Mouse (Mus musculus): ENCODE results near the gene Icosl.
"Not testable (repeated sequence)": the region's sequence is repeated elsewhere in the genome, so short reads cannot be mapped to it uniquely, and the experiment has no call there.

Gene Icosl

DNA sequence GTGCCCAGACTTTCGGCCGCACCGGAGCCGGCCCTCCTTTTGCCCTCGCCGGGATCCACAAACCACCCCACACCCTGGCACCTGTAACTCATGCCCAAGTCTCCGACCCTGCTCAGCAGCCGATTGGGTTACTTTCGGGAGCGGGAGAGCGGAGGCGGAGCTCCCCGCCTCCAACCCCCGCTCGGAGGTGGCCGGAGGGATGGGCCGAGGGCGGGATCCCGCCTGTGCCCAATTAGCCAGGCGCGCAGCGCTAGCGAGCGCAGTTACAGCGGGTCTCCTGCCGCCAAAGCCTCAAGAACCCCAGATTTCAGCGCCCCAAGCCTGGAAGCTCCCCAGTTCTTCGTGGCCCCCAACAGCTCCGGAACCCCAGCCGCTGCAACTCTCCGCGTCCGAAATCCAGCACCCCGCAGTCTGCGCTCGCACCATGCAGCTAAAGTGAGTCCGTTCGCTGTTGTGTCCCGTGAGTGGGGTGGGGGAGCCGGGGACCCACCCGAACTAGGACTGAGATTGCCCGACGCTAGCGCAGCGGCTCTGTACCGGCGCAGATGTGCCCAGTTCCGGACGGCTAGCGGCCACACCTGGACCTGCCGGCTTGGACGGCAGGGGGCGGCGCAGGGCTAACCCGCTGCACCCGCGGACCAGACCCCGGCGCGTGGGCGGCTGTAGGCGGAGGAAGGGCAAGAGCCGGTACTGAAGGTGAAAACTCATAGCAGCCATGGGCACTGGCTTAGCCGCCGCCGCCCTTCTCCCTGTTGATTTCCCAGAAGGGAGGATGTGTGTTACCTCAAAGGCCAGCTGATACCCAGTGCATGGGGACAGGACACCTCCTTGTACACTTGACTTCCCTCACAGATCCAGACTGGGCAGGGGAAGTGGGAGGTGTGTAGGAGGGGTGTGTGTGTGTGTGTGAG is at the start of gene Icosl:
Gene Icosl (plus strand): TSS at position 202 of the 911 bp plus-strand sequence.
- peak; percentile 80 for DNase-seq (ENCODE audit: low spot score)

GRCm38 (mm10) chr10:78019984-78020383 is 49.1 kb upstream of the Icosl start:
- DNase-seq (ENCODE audit: low spot score), result not testable (repeated sequence)

DNA sequence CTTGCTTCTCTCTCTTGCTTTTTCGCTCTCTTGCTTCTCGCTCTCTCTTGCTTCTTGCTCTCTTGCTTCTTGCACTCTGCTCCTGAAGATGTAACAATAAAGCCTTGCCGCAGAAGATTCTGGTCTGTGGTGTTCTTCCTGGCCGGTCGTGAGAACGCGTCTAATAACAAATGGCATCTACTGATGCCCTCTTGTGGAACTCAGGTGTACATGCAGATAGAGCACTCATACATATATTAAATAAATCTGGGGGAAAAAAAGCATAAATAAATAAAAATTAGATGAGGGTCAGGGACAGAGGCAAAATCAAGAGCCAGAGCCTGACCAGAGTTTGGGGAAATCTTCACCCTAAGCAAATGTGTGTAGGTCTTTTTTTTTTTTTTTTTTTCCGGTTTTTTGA is 43.6 kb upstream of the Icosl start:
- not testable (repeated sequence) for DNase-seq (ENCODE audit: low spot score)

- DNase-seq (ENCODE audit: low spot score), result peak; percentile 75
Observed at GRCm38 (mm10) chr10:78028129-78028528, 41.0 kb upstream of the Icosl start.

- no peak for DNase-seq (ENCODE audit: low spot score)
Observed at GRCm38 (mm10) chr10:78029080-78029479, 40.0 kb upstream of the Icosl start.

DNA sequence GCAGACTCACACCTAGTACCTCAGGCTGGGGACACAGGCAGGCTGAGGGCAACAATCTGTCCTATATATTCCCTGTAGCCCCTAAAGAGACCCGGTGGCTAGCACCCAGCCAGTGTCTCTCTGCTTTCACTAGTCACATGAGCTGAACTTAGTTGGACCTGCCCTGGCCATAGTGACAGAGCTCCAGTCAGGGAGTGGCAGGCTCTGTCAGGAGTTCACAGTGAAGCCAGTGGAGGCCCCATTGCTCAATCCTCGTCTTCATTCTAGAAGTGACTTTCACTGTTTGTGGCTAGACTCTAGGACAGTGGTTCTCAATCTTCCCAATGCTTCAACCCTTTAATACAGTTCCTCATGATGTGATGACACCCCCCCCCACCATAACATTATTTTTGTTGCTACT is 37.1 kb upstream of the Icosl start:
- no peak for DNase-seq (ENCODE audit: low spot score)

DNA sequence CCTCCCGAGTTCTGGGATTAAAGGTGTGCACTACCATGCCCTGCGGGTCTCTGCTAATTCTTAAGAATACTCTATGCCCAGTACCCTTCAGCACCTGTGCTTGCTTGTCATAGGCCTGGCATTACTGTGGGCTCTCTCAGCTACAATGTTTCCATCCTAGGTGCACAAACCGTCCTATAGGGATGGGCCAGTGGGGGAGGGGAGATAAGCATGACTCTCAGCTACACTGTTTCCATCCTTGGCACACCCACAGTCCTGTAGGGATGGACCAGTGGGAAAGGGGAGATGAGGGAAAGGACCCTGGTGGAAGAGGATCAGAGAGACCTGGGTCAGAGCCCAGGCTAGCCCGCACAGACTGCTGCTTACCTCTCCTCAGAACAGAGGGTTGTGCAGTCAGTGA is 32.0 kb upstream of the Icosl start:
- no peak for DNase-seq (ENCODE audit: low spot score)

- no peak for DNase-seq (ENCODE audit: low spot score)
Observed at GRCm38 (mm10) chr10:78041647-78042046, 27.5 kb upstream of the Icosl start, which contains the start of gene Dnmt3l. Gene Dnmt3l (plus strand): TSS chr10:78041947.

GRCm38 (mm10) chr10:78042096-78042495 is 27.0 kb upstream of the Icosl start:
- DNase-seq (ENCODE audit: low spot score), result no peak

DNA sequence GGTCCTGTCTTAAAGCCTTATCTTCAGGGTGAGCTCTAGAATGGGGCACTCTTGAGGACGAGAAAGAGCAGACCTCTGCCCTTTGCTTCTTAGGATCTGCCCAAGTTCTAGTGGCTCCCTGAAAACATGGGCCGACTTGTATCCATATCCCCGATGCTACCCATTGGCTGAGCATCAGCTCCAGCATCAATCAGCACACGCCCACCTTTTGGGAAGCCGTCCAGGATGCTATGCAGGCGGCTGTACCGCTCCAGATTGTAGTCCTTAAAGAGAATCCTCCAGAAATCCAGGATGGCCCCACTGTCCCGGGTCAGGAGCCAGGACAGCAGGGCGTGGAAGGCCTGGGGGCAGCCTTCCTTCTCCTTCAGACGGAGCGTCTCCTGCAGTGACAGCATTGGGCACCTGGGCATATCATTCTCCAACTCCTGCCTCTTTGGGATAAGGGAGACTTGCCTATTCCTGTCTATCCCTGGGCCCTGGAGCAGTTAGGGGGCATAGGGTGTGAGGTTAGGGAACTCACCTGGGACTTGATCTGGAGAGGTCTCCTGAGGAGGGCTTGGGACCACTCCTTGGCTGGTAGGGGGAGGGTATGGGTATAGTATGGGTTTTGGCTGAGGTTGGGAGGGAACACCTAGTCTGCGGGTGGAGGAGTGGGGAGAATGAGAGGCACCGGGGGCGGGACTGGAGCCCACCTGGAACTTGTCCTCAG is 26.3 kb upstream of the Icosl start:
- DNase-seq (ENCODE audit: low spot score), result no peak

DNA sequence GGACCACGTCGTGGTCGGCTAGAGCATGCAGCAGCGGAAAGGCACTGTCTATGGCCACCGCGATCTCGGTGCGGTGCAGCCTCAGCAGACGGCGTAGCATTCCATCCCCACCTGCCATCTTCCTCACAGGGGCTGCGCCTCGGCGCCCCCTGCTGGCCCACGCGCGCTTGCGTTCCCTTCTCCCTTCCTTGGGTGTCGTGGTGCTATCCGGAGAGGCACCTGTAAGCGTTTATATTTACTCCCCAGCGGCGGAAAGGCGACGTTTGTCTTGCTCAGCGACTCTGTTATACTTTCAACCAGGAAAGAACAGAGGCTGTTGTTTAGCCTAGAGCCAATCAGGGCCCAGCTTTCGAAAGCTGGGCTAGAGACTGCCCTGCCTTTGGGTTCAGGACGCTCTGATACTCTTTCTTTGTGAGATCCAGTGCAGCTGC is 25.7 kb upstream of the Icosl start, which contains the start of gene Aire:
Gene Aire (minus strand): TSS at position 205 of the 431 bp plus-strand sequence.
- DNase-seq (ENCODE audit: low spot score), result peak; percentile 60

DNA sequence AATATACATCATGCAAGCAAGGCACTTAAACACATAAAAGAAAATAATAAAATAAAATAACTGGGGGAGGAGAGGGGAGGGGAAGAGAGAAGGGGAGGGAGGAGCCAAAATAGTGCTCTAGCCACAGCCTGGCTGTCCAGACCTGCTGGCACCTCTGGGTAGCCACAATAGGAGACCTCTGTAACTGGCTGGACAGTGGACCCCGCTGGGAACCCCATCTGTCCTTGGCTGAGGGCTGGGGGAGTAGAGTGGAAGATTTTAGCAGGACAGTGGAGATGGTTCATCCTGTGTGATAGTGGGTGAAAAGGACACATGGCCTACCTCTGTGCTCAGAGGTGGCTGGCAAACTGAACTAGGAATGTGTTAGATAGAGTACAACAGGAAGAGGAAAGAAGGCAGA is 24.6 kb upstream of the Icosl start:
- no peak for DNase-seq (ENCODE audit: low spot score)

DNA sequence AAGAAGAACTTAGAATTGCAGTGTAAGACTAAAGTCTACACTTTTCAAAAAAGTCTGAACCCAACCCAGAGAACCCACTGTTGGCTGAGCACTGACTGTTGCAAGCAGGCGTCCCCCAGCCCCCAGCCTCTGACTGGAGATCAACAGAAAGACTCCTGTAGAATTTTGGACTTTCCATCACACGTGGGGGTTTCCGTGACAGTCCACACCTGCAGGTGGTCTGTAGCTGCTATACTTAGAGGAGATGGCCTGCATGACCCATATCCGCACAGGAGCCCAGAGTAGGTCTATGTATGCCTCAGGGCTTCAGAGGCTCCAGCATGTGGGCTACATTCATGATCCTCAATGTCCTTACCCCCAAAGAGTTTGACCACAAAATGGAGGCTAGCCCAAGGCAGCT is 22.7 kb upstream of the Icosl start:
- no peak for DNase-seq (ENCODE audit: low spot score)

- no peak for DNase-seq (ENCODE audit: low spot score)
Observed at GRCm38 (mm10) chr10:78048061-78048730, 20.9 kb upstream of the Icosl start.

- DNase-seq (ENCODE audit: low spot score), result no peak
Observed at GRCm38 (mm10) chr10:78049519-78050035, 19.5 kb upstream of the Icosl start.

DNA sequence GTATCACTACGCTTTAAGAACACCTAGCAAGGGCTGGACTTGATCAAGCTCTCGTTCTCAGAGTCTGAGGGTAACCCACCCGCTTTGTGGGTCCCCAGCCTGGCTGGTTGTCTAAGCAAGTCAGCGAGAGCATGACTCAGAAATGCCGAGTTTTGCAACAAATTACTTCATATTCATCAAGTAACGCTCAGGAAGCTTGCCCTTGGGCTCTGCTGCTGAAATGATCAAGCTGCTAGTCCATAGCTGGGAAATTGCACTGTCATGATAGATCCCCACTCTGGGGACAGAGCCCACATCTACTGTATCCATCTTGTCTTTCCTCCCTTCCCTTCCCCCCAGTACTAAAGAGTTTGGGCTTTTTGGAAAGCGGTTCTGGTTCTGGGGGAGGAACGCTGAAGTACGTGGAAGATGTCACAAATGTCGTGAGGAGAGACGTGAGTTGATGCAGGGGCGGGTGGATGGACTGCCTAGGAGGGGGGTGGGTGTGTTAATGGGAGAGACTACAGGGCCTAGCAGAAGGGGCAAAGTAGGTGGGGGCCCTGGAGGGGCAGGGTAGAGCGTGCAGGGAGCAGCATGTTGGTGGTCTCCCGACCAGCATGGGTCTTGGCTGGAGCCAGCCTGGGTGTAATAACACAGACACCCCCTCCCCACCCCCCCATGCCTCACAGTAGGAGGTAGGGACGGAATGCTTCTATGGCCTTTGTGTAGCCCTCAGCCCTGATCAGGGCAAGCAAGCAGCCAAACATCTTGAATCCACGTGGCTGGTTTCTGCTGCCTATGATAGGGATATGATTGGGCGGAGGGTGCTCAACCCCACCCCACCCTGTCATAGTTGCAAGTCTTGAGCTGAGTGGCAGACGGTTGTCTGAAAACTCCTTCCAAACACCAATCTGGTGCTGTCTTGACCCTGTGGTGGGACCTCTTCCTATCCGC is 14.2 kb upstream of the Icosl start:
- peak; percentile 36 for DNase-seq (ENCODE audit: low spot score)

GRCm38 (mm10) chr10:78057056-78057455 is 12.0 kb upstream of the Icosl start:
- DNase-seq (ENCODE audit: low spot score), result peak; percentile 35

- no peak for DNase-seq (ENCODE audit: low spot score)
Observed at GRCm38 (mm10) chr10:78063122-78063521, 6.0 kb upstream of the Icosl start.

- no peak for DNase-seq (ENCODE audit: low spot score)
Observed at GRCm38 (mm10) chr10:78067226-78067625, 1.9 kb upstream of the Icosl start.

GRCm38 (mm10) chr10:78068541-78068940 is 561 bp upstream of the Icosl start:
- no peak for DNase-seq (ENCODE audit: low spot score)

DNA sequence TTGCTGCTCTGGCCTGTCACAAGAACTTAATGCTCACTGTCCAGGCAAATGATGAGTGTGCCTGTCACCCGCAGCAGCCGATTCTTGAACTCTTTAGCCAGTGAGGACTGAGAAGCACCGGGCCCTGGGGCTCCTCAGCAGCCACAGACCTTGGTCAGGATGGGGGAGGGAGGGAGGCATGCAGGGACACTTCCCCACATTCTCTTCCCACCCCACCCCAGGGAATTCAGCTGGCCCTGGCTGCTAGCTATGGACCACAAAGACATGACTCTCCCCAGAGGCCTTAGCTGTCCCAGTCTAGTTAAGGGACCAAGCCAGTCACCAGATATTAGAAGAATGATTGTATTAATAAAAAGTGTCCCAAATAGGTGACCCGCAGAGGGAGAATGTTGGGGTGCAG is 5.0 kb downstream of the Icosl start:
- DNase-seq (ENCODE audit: low spot score), result no peak
